Mouse (Mus musculus) E14TG2a.4 (cell line): ENCODE results near the gene Ccdc60.
A peak's percentile ranks its signal among the peaks of the same experiment; 100 is the strongest.

Experiments used
- H3K27me3 ChIP-seq: 2 replicates; pipeline ENCODE4 v1.6.1; 2014; ENCODE audit warnings: low read length, control low read depth; ENCODE audit not compliant: insufficient read depth
- H3K36me3 ChIP-seq: 2 replicates; pipeline ENCODE4 v1.6.1; 2014; ENCODE audit warnings: low read length, control low read depth; ENCODE audit not compliant: insufficient read depth
- H3K4me1 ChIP-seq: replicated peaks from 2 replicates; pipeline ENCODE4 v1.6.1; 2014; ENCODE audit warnings: low read depth, low read length, control low read depth
- H3K4me3 ChIP-seq: replicated peaks from 2 replicates; pipeline ENCODE4 v1.5.1; 2014; ENCODE audit warnings: mild to moderate bottlenecking, low read length
- H3K9me3 ChIP-seq: 2 replicates; pipeline ENCODE4 v1.6.1; 2014; ENCODE audit warnings: low read length, control low read depth
- CTCF ChIP-seq: conservative IDR thresholded peaks from 2 replicates; pipeline ENCODE4 v1.5.1; 2014; ENCODE audit warnings: low read length
- NANOG ChIP-seq: IDR thresholded peaks from 2 replicates; pipeline ENCODE4 v1.6.1; 2014; ENCODE audit warnings: borderline replicate concordance, low read length, mixed read lengths
- POU5F1 ChIP-seq: IDR thresholded peaks from 2 replicates; pipeline ENCODE4 v1.6.1; 2014; ENCODE audit warnings: low read length, borderline replicate concordance

Gene Ccdc60

DNA sequence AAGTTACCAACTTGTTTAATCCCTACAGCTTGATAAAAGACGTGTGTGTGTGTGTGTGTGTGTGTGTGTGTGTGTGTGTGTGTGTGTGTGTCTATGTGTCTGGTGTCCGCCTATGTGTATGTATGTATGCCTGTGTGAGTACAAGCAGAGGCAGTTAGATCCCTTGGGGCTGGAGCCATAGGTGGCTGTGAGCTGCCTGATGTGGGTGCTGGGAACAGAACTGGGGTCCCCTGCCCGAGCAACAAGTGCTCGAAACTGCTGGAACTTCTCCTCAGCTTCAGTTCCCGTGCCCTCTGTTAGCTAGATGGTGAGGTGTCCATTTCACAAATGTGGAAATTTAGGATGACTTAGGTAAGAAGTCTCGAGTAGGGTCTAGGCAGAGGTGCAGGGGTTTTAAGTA is 204.6 kb downstream of the Ccdc60 start:
- no peaks in the 10 kb centered on the region for H3K36me3 ChIP-seq
- no peak for TF ChIP-seq POU5F1
- TF ChIP-seq CTCF = no peak
- no peak for TF ChIP-seq NANOG
- H3K9me3 ChIP-seq = no peaks in the 10 kb centered on the region
- H3K4me1 ChIP-seq = peaks cover 20% of the 10 kb centered on the region
- H3K4me3 ChIP-seq = no peak overlapping the region
- peaks cover 32% of the 10 kb centered on the region for H3K27me3 ChIP-seq

DNA sequence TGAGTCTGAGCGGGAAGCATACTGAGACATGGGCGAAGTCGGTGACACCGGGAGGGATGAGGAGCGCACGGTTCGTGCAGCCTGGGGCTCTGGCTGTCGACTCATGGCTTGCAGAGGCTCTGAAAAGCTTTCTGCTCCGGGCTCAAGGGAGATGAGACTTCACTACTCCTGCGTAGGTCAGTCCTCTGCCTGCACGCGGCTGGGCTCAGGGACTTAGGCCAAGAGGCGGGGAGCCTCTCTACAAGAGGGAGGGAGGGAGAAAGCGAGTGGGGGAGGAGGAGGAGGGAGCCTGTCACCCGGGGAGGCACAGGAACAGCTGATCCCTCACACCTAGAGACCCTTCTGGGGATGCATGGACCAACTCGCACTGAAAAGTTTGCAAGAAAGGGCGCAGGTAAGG is 205.7 kb downstream of the Ccdc60 start, which contains the start of gene Tmem233:
Tmem233 (minus strand) TSS at position 164 of the 400 bp plus-strand sequence.
- no peak for TF ChIP-seq NANOG
- H3K4me3 ChIP-seq = peak within 1 kb of the TSS; percentile 64
- peaks cover 32% of the 10 kb centered on the region for H3K27me3 ChIP-seq
- H3K9me3 ChIP-seq = no peaks in the 10 kb centered on the region
- H3K36me3 ChIP-seq = no peaks in the 10 kb centered on the region
- H3K4me1 ChIP-seq = peaks cover 20% of the 10 kb centered on the region

DNA sequence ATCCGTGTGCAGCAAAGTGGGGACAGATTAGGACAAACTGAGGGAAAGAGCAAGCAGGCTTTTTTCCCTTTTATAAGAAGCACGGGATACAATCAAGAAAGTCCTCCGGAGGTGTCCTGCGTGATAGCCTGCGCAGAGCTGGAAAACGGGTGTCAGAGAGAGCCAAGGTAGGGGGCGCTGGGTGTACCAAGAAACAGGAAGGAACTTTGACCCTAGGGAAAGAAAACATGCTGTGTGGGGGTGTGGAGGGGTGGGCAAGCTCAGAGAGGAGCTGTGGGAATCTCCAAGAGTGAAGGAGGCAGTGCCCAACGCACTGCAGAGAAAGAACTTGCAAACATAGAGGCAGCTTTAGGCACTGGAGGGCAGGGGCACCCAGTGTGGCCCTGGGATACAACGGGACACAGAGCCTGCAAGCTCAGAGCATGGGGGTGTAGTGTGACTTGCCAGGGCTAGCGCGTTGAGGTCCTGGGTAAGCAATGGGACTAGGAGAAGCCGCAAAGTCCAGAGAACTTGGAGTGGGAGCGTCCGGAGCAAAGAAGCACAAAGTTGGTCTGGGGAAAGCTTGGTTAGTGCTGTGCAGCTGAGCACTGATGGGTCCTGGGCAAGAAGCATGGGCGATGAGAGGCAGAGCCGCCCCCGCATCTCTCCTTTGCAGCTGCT is 206.4 kb downstream of the Ccdc60 start:
- H3K36me3 ChIP-seq = no peaks in the 10 kb centered on the region
- H3K4me3 ChIP-seq = peak overlapping the region; percentile 64
- peaks cover 34% of the 10 kb centered on the region for H3K27me3 ChIP-seq
- TF ChIP-seq NANOG (no peak), POU5F1 (no peak), CTCF (no peak)
- H3K4me1 ChIP-seq = peaks cover 20% of the 10 kb centered on the region
- no peaks in the 10 kb centered on the region for H3K9me3 ChIP-seq

DNA sequence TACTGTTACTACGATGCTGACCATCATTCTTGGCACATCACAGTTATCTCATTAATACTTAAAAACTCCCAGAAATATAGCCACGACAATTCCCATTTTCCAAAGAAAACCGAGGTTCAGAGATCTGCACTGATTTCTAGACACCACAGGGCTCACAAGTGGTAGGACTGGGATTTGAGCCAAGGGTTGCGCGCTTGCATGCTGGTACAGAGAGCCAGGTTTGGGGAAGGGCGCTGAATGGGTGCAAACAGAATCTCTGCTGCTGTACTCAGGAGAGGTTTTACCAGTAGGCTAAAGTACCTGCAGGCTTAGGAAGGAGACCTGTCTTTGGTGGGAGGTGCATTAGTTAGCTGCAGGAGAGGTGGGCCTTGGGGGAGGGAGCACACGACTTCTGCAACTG is 207.2 kb downstream of the Ccdc60 start:
- TF ChIP-seq NANOG (no peak), CTCF (no peak), POU5F1 (no peak)
- H3K27me3 ChIP-seq = peaks cover 37% of the 10 kb centered on the region
- H3K4me1 ChIP-seq = peaks cover 20% of the 10 kb centered on the region
- peak overlapping the region; percentile 64; the same call in 1 of the 2 replicates for H3K4me3 ChIP-seq
- no peaks in the 10 kb centered on the region for H3K9me3 ChIP-seq
- H3K36me3 ChIP-seq = no peaks in the 10 kb centered on the region

DNA sequence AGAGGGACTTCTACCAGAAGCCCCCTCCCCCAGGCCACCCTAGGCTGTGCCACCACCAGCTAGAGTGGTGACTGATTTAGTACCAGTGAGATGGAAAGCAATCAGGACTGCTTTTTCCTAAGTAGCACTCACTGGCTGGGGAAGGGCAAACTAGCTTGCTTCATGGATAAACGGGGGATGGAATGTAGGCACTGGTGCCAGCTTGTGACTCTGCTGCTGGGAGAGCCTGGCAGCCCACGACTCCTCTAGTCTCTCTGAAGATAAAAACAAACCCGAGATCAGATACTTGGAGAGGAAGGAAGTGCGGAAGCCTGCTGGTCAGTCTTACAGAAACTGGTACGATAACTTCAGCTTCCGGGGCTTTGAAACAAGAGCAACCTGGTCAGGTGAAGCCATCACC is 208.0 kb downstream of the Ccdc60 start:
- H3K4me1 ChIP-seq = peaks cover 20% of the 10 kb centered on the region
- H3K27me3 ChIP-seq = peaks cover 41% of the 10 kb centered on the region
- no peaks in the 10 kb centered on the region for H3K36me3 ChIP-seq
- no peak overlapping the region for H3K4me3 ChIP-seq
- TF ChIP-seq NANOG = no peak
- no peak for TF ChIP-seq CTCF
- no peak for TF ChIP-seq POU5F1
- H3K9me3 ChIP-seq = no peaks in the 10 kb centered on the region
